Mouse (Mus musculus) 416B (cell line): ENCODE data around the gene Gse1.

ENCODE experiments used
- DNase-seq: peaks from one replicate; pipeline ENCODE4 v3.0.0; 2011; ENCODE audit warnings: low read depth

The Gse1 gene

DNA sequence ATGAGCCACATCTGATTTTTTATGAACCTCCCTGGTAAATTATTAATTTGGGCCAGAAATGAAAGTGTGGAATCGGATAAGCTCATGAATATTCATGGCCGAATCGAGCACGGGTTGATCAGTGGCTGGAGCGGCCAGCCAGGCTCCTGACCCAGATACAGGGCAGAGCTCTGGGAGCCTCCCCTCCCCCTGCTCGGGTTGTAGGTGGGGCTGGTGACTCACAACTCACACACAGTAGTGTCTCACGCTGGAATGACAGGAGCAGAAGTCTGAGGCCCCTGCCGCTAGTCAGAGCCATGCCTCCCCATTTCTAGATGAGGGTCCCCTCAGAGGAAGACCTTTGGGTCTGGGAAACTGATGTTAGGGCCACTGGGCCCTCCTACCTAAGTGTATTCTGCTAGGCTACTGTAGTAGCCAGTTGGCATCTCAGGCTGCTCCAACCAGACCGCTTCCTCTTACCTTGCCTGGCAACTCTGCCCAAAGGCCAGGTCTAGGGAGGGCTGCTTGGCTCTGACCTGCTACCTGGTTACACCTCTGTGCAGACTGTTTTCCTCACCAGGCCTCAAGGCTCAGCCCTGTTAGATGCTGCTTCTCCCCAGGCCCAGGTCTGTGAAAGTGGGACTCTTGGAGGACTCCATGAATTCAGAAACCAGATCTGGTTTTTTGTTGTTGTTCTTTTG, 270.8 kb downstream of the Gse1 start:
- peak; percentile 87 for DNase-seq

DNA sequence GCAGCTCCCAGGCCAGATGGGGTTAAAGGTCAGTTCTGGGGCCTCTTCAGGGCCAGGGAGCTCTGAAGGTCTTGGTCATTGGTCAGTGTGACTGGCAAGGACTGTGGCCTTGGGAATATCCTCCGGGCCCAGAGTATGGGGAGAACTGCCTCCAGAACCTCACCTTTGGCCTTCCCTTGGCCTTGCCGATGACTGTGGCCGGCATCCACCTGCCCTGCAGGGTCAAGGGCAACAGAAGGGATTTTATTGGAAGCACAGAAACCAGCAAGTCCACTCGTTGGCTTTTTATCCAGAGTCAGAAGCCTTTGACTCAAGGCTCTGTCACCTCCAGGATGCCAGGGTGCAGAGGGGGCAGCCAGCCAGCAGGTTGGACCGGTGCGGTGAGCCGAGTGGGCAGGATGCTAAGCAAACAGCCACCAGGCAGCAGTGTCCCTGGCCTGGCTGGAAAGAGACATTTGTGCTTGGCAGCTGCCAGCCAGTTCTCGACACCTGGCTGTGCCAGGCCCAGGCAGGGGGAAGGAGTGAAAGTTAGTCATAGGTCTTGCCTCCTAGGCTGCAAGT, 272.5 kb downstream of the Gse1 start:
- no peak for DNase-seq

DNA sequence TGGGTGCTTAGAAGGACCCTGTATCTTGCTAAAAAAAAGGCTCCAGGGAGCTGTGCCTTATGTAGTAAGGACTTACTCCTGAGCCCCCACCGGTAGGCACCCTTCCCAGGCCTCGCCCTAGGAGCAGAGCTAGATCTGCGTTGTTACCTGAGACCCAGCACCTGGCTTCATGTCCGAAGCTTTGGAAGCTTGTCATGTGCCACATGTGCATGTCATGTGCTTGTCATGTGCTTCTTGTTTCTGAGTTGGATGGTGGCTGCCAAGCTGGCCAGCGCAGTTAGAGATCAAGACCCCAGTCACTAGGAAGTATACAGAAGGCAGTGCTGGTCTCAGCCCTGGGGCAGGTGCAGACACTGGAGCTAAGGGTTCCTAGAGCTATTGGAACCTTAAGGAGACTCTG, 273.2 kb downstream of the Gse1 start:
- no peak for DNase-seq

DNA sequence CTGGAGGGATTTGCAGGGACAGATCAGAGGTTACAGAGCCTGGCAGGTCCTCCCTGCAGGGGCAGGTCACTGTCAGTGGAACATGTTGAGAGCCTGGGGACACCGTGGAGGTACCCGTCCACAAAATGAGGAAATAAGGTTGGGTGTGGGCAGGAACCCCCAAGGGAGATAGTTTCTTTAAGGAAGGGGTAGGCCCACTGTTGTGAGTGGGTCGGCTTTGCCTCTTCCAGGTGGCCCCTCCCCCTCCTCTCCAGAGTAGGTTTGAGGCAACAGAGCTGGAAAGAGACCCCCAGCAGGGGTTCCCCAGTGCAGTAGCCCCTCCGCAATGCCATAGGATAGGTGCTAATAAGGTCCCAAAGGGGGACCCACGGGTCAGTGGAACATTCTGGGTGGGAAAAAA, 274.2 kb downstream of the Gse1 start:
- DNase-seq, result no peak

DNA sequence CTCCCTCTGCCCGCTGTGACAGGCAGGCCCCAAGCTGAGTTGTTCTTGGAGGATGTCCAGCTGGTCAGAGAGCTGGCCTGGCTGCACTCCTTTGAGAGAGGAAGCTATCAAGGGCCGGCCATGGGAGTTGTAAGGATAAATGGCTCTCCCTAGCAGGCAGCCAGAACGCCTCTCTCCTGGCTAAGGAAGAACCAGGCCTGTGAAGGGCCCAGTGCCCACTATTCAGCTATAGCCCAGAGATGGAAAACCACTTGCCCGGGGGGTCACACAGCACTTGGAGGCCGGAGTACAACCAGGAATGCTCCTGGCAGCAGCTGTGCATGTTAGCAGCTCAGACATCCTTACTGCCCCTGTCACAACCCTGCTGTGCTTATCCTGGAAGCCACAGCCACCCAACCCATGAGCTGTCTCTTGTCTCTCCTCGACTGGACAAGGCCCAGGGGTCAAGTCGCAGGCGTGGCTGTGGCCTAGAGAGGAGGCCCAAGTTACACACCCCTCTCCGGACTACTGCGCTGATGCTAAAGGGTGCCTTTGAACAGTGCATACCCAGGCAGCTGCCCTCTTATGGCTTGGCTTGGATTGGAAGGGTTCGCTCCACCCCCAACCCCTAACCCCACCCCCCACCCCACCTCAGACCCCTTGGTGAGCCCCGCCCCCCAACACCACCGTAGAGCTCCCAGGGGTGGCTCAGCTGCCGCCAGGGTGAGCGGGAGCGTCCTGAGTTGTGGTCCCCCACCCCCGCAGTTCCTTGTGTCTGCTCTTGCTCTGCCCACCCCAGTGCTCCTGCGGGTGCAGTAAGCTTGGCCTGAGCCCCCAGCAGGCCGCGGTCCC, 276.2 kb downstream of the Gse1 start:
- no peak for DNase-seq

DNA sequence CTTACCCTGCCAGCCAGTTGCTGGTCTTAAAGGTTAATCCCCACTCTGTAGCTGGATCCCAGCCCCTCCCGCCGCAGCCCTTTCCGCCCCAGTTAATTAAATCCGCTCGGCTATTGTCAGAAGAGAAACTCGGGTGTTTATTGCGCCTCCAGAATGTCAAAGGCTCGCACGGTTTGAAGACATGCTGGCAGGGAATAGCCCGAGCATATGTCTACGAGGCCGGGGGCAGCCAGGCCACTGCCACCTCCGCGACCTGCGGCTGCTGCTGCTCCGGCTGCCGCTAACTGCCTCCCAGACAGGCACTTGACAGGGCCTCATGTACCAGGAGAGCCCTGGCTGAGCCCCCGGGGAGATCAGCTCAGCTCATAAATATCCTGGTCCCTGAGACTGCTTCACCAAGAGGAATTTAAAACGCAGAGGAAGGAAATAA, 276.8 kb downstream of the Gse1 start:
- no peak for DNase-seq

DNA sequence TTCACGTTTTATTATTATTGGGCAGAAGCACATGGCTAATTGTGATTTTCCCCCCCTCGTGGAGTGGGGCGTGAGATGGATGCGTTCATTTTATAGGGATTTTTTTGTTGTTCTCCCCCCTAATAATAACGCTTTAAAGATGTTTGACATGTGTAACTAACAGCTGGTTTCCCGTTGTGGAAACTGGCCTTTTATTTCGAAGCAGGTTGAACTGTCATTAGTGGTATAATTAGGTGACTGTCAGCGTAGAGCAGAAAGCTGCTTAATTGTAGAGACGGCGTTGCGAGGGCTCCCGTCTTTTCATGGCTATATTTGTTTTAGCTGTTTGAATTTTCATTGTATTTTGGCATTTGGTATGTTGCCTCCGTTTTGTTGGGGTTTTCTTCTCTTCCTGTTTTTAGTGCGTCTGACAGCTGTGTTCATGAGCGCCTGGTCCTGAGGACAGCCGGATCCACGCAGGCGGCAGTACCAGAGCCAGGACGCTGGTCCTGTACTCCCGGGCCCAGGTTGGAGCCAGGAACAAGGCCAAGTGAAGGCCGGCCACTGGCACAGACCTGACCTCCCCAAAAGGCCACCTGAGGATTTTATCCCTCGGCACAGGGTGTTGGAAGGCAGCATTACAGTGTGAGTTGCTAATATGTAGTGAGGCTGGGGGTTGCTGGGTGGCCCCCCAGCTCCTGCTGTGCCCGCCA, 277.5 kb downstream of the Gse1 start:
- DNase-seq, result no peak

DNA sequence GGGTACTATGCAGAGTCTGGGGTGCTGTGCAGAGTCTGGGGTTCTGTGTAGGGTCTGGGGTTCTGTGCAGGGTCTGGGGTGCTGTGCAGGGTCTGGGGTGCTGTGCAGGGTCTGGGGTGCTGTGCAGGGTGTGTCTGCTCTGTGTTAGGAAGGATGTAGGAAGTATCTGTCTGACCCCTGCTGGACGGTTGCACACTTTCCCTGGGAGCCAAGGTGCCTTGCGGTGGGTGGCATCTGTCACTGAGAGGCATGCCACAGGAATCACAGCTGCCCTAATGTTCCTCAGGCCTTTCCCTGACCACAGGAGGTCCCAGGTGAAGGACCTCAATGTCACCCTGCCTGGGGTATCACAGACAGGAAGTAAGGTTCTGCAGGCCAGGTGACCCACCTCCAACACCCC, 278.3 kb downstream of the Gse1 start:
- no peak for DNase-seq

DNA sequence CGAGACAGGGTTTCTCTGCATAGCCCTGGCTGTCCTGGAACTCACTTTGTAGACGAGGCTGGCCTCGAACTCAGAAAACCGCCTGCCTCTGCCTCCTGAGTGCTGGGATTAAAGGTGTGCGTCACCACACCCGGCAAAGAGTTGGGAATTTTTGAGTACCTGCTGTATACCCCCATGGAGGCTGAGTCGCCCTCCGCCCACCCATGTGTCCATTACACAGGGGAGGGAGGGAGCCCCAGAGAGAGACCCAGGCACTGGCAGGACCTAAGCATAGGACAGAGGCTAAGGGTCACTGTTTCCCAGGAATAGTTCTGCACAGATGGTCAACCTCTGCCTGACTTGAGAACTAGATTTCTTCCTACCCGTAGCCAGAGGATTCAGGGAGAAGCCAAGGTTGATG, 279.0 kb downstream of the Gse1 start:
- no peak for DNase-seq

DNA sequence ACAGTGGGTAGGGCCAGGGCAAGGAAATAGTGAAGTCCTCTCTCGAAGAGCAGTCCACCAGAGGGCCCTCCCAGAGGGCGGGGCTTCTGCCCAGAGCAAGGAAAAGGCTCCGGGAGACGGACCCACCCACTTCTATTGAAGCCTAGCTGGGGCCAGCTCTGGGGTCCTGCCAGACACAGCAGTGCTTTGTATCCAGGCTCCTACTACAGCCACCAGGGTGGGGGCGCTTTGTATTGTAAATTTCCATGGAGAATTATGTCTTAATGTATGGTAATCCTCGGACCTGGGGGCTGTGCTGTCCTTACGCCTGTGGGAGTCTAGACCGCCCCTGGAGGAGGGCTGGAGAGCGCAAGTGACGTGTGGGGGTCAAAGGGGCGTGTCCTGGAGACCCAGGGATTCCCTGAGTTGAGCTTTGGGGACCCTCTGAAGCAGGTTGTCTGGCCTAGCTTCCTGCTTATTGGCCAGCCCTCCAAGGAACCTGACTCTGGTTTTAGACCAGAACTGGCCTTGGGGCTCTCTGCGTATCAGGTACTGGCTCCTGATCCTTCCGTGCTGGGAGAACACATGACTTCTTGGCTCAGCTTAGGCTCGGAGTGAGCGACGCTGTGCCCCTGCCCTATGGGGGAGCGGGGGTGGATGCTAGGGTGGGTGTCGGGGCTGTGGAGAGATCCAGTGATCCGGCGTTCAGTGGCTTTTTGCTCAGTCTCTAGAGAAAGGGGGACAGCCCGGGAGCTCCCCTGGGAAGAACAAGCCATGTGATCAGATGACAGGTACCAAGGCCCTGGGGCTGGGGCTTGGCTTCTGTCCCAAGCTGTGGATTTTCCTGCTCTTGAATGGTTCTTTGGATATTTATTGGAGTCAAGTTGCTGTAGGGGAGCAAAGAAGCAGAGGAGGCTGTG, 281.1 kb downstream of the Gse1 start:
- peak; percentile 77 for DNase-seq

DNA sequence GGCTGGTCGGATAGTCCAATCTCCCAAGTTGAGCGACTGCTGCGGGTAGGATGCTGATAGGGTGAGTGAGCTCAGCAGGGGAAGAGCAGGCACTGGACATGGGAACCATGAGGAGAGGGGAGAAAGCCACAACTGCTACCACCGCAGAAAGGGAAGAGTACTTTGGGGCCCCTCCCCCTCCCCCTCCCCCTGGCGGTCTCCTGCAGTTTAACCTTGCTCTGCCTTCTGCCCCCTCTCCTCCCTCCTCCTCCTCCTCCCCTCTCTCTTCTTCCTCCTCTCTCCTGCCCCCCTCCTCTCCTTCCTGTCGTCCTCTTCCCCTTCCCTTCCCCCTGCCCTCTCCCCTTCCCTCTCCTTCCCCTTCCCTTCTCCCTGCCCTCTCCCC, 281.8 kb downstream of the Gse1 start:
- peak; percentile 85 for DNase-seq

DNA sequence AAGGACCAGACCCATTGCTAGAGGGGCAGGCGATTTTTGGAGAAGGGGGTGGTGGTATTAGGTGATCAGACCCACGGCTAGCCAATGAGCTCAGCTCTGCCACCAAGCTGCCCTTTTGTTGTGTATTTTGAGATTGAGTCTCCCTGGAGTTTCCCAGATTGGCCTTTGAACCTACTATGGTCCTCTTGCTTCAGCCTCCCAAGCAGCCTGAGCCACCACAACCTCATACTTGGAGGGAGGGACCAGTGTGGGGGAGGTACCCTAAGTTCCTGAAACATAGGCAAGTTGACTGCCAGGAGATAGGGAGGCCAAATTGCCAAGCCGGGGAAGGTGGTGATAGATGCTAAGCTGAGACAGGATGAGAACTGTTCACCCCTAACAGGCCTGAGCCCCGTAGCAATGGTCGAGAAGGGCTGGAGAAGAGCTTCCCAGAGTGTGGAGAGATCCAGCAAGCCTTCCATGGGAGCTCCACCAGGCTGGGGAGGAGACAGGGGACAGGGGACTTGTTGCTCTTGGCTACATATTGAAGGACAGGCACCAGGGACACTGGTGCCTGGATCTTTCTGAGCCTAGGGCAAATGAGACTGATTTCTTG, 282.7 kb downstream of the Gse1 start:
- DNase-seq, result no peak

DNA sequence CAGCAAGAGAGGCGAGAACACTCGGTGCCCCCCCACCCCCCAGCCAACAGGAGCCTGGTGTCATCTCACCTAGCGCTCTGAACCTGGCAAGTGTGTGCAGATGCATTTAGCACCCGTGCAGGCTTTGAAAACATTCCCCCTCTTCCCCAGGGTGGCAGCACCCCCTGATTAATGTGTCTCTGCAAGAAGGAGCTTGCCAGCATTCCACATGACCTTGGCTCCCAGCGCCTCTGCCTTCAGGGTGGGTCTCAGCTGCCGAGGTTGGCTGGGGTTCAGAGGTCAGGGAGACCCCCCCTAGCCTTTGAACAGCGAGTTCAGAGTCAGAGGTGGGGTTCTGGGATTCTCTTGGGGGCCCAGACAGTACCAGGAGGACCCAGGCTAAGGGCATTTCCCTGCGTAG, 283.5 kb downstream of the Gse1 start:
- DNase-seq, result no peak

DNA sequence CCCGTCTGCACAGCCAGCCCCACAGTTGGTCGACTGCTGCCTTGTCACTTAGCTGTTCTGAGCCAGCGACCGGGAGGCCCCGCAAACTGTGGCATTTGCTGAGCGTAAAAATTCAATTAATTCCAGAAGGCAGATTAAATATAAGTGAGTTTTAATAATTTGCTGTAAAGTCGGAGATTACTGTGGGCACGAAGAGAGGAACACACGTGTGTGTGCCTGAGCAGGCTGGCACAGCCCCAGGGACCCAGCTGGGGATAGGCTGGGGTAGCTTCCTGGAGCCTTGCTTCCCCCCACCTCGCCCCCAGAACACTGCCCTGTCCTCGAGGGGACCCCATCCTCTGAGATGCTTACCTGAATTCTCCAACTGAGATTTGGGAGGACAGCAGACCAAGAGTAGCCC, 284.1 kb downstream of the Gse1 start:
- DNase-seq, result no peak

DNA sequence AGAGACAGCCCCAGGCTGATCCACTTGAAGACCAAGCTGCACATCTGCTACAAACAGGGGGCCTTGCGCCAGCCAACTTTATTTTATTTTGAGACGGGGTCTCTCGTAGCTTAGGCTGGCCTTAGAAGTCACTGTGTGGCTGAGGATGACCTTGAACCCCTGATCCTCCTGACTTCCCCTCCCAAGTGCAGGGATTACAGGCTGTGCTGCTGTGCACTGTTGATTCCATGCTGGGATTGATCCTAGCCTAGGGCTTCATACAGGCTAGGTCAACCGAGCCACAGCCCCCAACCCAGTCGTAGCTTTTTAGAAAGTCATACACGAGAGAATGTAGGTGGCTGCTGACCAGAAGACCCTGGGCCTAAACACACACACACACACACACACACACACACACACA, 284.9 kb downstream of the Gse1 start:
- DNase-seq, result no peak

DNA sequence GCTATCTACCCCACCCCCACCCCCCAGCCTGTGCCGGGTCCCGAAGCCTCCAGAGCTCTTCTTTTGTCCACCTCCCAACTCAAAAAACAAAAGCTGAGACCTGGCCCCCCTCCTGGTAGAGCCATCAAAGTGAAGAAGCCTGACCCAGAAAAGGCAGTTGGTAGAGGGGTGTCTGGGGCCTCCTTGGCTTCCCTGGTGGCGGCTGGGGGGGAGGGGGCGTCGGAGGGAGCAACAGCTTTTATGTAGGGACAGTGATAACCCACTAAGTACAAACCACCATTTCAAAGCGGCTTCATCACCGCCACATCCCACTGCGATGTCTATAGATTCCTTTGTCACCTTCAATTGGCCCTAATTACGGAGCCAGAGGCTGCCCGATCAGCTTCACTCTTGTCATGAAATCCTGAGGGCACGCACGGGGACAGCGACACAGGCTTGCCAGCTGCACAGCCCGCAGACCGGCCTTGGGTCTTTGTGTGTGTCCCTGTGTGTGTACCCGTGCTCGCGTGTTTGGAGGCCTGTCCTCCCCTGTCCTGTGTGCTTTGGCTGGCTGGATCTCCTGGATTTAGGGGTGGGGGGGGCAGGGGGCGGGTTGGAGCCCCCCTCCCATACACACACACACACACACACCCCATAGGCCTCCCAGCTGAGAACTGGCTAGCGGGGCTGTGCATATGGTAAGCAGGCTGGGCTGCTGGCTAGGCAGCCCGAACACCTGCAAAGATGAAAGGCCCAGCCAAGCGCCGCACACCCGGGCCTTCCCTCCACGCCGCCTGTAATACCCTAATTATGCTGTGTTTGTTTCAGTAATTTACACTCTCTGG, 285.6 kb downstream of the Gse1 start:
- DNase-seq, result no peak

DNA sequence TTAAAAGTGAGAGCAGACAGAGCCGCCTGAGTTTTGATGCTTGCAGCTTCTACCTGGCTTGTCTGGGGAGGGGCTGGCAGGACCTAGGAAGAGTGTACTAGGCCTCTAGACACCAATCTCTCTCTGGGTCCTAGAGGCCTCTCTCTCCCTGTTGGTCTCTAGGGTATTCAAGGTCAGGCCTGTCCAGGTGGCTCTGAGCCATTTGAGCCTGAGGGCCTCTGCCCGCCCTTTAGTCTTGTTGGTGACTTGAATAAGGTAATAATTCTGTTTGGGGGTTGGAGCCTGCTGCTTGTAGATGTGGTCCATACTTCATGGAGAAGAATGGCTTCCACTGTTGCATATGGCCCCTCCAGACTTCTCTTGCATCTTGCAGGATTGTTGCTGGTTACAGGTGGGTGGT, 287.0 kb downstream of the Gse1 start:
- DNase-seq, result no peak

DNA sequence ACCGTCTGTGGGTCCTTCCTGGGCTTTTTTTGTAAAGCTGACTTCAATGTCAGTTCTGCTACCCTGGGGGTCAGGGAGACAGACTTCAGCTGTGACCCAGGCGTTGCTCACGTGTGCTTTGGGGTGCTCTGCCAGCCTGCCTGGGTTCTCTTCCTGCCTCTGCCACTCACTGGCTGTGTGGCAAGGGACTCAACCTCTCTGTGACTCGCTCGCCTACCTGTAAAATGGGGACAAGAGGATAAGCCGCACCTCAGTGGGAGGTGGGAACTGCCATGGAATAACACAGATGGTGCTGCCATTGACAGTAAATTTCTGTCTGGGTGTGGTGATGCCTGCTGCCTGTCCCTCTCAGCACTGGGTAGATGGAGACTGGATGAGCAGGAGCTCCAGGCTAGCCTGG, 287.4 kb downstream of the Gse1 start:
- DNase-seq, result no peak

DNA sequence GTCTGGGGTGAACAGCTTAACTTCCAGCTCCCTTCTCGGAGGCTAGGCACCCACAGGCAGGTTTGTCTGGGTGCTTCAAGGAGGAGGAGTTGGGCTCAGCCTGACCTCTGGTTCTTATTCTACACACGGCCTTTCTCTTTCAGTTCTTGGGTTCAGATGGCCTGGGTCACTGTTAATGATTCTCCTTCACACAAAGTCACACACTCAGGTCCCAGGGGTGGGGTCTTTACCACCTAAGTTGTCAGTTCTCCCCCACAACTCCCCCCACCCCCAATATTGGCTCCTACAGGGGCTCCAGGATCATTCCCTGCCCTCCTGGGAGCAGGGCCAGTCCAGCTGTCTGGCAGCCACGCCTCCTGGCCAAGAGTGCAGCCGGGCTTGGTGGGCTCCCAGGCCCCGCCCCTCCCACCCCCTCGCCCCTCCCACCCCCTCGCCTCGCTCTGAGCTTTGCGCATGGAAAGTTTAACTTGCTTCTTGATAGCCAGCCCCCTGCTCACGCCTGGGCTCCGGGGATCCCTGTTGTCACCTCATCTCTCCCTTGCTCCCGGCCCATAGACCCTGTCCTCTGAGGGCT, 288.0 kb downstream of the Gse1 start:
- DNase-seq, result no peak
